Mouse (Mus musculus) liver, embryonic 11.5 days (tissue): ENCODE measurements around the gene Uhrf1bp1. TPM values are rescaled to one million over a fixed set of nuclear protein-coding genes. Genes with fewer than 3 reads are reported as not detected.

ENCODE experiments used
- ATAC-seq: fragments of 200-750 bp; cut with Nextera tagmentation; replicated peaks from 2 replicates; pipeline ENCODE4 v1.8.0; 2017; ENCODE audit warnings: moderate number of reproducible peaks, mild to moderate bottlenecking, moderate TSS enrichment, moderate library complexity; ENCODE audit not compliant: low FRiP score
- DNase-seq: peaks from one replicate; pipeline ENCODE4 v3.0.0-alpha.2; 2017; ENCODE audit warnings: low spot score
- H3K27ac ChIP-seq: fragments of 300-500 bp; sonication (generic); 2 replicates; pipeline ENCODE4 v1.5.1; 2014; ENCODE audit warnings: mild to moderate bottlenecking, low read depth, low read length, control low read depth
- H3K27me3 ChIP-seq: fragments of 300-500 bp; sonication (generic); replicated peaks from 2 replicates; pipeline ENCODE4 v1.6.1; 2014; ENCODE audit warnings: low read length, mixed read lengths; ENCODE audit not compliant: control insufficient read depth, insufficient read depth
- H3K36me3 ChIP-seq: fragments of 300-500 bp; sonication (generic); 2 replicates; pipeline ENCODE4 v1.6.1; 2014; ENCODE audit warnings: mild to moderate bottlenecking, low read length, moderate library complexity, mixed read lengths; ENCODE audit not compliant: control insufficient read depth, insufficient read depth
- H3K4me1 ChIP-seq: fragments of 300-500 bp; sonication (generic); replicated peaks from 2 replicates; pipeline ENCODE4 v1.6.1; 2014; ENCODE audit warnings: low read length, mixed read lengths; ENCODE audit not compliant: control insufficient read depth, insufficient read depth
- H3K4me2 ChIP-seq: fragments of 300-500 bp; sonication (generic); 2 replicates; pipeline ENCODE4 v1.6.1; 2014; ENCODE audit warnings: mild to moderate bottlenecking, control low read depth, moderate library complexity
- H3K4me3 ChIP-seq: fragments of 300-500 bp; sonication (generic); 2 replicates; pipeline ENCODE4 v1.5.1; 2014; ENCODE audit warnings: low read depth, low read length, control low read depth
- H3K9ac ChIP-seq: fragments of 300-500 bp; sonication (generic); 2 replicates; pipeline ENCODE4 v1.6.1; 2014; ENCODE audit warnings: low read depth, low read length, control low read depth
- H3K9me3 ChIP-seq: fragments of 300-500 bp; sonication (generic); 2 replicates; pipeline ENCODE4 v1.6.1; 2016; ENCODE audit warnings: low read length, inconsistent platforms, mixed read lengths; ENCODE audit not compliant: control insufficient read depth
- WGBS: fragments of 180-500 bp; shearing (Covaris S2); extraction: QIAGEN DNeasy Blood & Tissue Kit; methylation state at CpG from one replicate; pipeline ENCODE4 v1.1.7; 2014; 5-methylcytosine and 5-hydroxymethylcytosine counted together
- polyA plus RNA-seq: library from polyadenylated mRNA; unstranded; fragments of >200 nt; fragmentation: Nextera tagmentation; extraction: Ambion mirVana; gene quantifications from 2 replicates; pipeline ENCODE4 v1.2.1, GENCODE M21; 2014

Uhrf1bp1 gene
- polyA plus RNA-seq, 1 experiment from 2014 or later: 9.4 TPM

GRCm38 (mm10) chr17:27937054-27937615 lies 80.9 kb downstream of the Uhrf1bp1 start:
- DNase-seq (no peak), ATAC-seq (no peak)
- Histone ChIP-seq H3K4me1 (peaks cover 8% of the 10 kb centered on the region), H3K4me2 (no peak overlapping the region), H3K27ac (no peak overlapping the region), H3K9ac (no peak overlapping the region), H3K27me3 (no peaks in the 10 kb centered on the region), H3K36me3 (no peaks in the 10 kb centered on the region), H3K9me3 (no peaks in the 10 kb centered on the region), H3K4me3 (no peak overlapping the region)
- whole genome bisulfite sequencing: 88% methylated on average over 4 of the region's 4 CpGs

- no peak overlapping the region for H3K4me2 ChIP-seq
- no peaks in the 10 kb centered on the region for H3K9me3 ChIP-seq
- DNase-seq (no peak), ATAC-seq (no peak)
- peaks cover 8% of the 10 kb centered on the region for H3K4me1 ChIP-seq
- H3K27me3 ChIP-seq: no peaks in the 10 kb centered on the region
- H3K9ac ChIP-seq: no peak overlapping the region
- no peak overlapping the region for H3K27ac ChIP-seq
- H3K4me3 ChIP-seq: no peak overlapping the region
- no peaks in the 10 kb centered on the region for H3K36me3 ChIP-seq
- 73% methylated on average over 12 of the region's 12 CpGs for WGBS
Observed at GRCm38 (mm10) chr17:27938121-27938754, 82.0 kb downstream of the Uhrf1bp1 start.

GRCm38 (mm10) chr17:27939028-27939427 lies 82.8 kb downstream of the Uhrf1bp1 start:
- Histone ChIP-seq H3K36me3 (no peaks in the 10 kb centered on the region), H3K9ac (no peak overlapping the region), H3K4me3 (no peak overlapping the region), H3K4me1 (peaks cover 8% of the 10 kb centered on the region), H3K27me3 (no peaks in the 10 kb centered on the region), H3K9me3 (no peaks in the 10 kb centered on the region), H3K4me2 (no peak overlapping the region), H3K27ac (no peak overlapping the region)
- 80% methylated on average over 5 of the region's 5 CpGs for WGBS
- ATAC-seq (no peak), DNase-seq (no peak)

- 73% methylated on average over 4 of the region's 4 CpGs for WGBS
- H3K27me3 ChIP-seq: no peaks in the 10 kb centered on the region
- no peak for ATAC-seq
- DNase-seq: no peak
- H3K4me2 ChIP-seq: no peak overlapping the region
- H3K27ac ChIP-seq: no peak overlapping the region
- no peaks in the 10 kb centered on the region for H3K36me3 ChIP-seq
- no peaks in the 10 kb centered on the region for H3K9me3 ChIP-seq
- H3K4me3 ChIP-seq: no peak overlapping the region
- no peak overlapping the region for H3K9ac ChIP-seq
- peaks cover 8% of the 10 kb centered on the region for H3K4me1 ChIP-seq
Observed at GRCm38 (mm10) chr17:27940352-27940751, 84.1 kb downstream of the Uhrf1bp1 start.

- WGBS: 60% methylated on average over 5 of the region's 5 CpGs
- DNase-seq (no peak), ATAC-seq (no peak)
- no peak overlapping the region for H3K9ac ChIP-seq
- H3K4me2 ChIP-seq: no peak overlapping the region
- H3K4me1 ChIP-seq: peaks cover 13% of the 10 kb centered on the region
- H3K27me3 ChIP-seq: no peaks in the 10 kb centered on the region
- H3K4me3 ChIP-seq: no peak overlapping the region
- H3K9me3 ChIP-seq: no peaks in the 10 kb centered on the region
- H3K36me3 ChIP-seq: no peaks in the 10 kb centered on the region
- H3K27ac ChIP-seq: no peak overlapping the region
Observed at GRCm38 (mm10) chr17:27941178-27941577, 84.9 kb downstream of the Uhrf1bp1 start.

- 53% methylated on average over 2 of the region's 2 CpGs for WGBS
- Histone ChIP-seq H3K9me3 (no peaks in the 10 kb centered on the region), H3K9ac (no peak overlapping the region)
Observed at GRCm38 (mm10) chr17:27941698-27942097, 85.5 kb downstream of the Uhrf1bp1 start.

GRCm38 (mm10) chr17:27942131-27942530 lies 85.9 kb downstream of the Uhrf1bp1 start:
- Histone ChIP-seq H3K36me3 (no peaks in the 10 kb centered on the region), H3K4me2 (no peak overlapping the region), H3K9me3 (no peaks in the 10 kb centered on the region), H3K4me1 (peaks cover 13% of the 10 kb centered on the region), H3K27me3 (no peaks in the 10 kb centered on the region), H3K27ac (no peak overlapping the region), H3K4me3 (no peak overlapping the region), H3K9ac (no peak overlapping the region)
- no peak for DNase-seq
- ATAC-seq: no peak
- WGBS: 88% methylated on average over 4 of the region's 4 CpGs

More at GRCm38 (mm10) chr17:27941698-27942097, 85.5 kb downstream of the Uhrf1bp1 start:
- DNase-seq (no peak), ATAC-seq (no peak)
- no peak overlapping the region for H3K27ac ChIP-seq
- H3K36me3 ChIP-seq: no peaks in the 10 kb centered on the region
- H3K4me2 ChIP-seq: no peak overlapping the region
- H3K4me3 ChIP-seq: no peak overlapping the region
- peaks cover 13% of the 10 kb centered on the region for H3K4me1 ChIP-seq
- H3K27me3 ChIP-seq: no peaks in the 10 kb centered on the region

GRCm38 (mm10) chr17:27945546-27946216 lies 89.4 kb downstream of the Uhrf1bp1 start:
- DNase-seq (no peak), ATAC-seq (no peak)
- H3K4me1 ChIP-seq: peaks cover 4% of the 10 kb centered on the region; the same call in 1 of the 2 replicates
- H3K9ac ChIP-seq: no peak overlapping the region
- no peak overlapping the region for H3K4me2 ChIP-seq
- no peaks in the 10 kb centered on the region for H3K36me3 ChIP-seq
- no peak overlapping the region for H3K4me3 ChIP-seq
- no peaks in the 10 kb centered on the region for H3K9me3 ChIP-seq
- 81% methylated on average over 6 of the region's 6 CpGs for WGBS
- H3K27me3 ChIP-seq: no peaks in the 10 kb centered on the region
- H3K27ac ChIP-seq: no peak overlapping the region
